Mouse (Mus musculus) cerebellum, postnatal 14 days (tissue): ENCODE measurements at regions not wholly inside any gene's neighbourhood (a gene's known extent, or its start where the extent isn't known, plus 50 kb on each side); places are given as distances from the start of the nearest gene placed in this dataset.
A peak's percentile ranks its signal among the peaks of the same experiment; 100 is the strongest.

Experiments used
- DNase-seq, 2 experiments: peaks; one replicate each; pipeline ENCODE4 v3.0.0; 2021; ENCODE audit warnings: mixed read lengths in 2 of 2

DNA sequence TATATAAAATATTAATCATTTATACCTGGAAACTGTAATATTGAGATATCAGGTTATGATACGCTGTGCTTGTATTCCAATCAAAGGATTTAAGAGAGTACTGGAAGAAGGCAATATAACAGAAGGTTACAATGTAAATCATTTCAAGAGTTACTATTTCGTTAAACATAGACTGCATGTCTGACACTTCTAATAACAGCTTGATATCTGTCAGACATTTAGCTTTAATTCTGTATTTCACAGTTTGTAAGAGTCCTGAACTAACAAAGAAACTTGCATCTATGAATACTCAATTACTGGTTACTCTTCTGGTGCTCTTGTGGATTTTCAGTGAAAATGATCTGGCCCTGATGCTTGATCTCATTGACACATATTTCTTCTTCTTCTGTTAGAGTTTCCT lies 840.6 kb downstream of the Cdh9 start:
- no peak for DNase-seq

DNA sequence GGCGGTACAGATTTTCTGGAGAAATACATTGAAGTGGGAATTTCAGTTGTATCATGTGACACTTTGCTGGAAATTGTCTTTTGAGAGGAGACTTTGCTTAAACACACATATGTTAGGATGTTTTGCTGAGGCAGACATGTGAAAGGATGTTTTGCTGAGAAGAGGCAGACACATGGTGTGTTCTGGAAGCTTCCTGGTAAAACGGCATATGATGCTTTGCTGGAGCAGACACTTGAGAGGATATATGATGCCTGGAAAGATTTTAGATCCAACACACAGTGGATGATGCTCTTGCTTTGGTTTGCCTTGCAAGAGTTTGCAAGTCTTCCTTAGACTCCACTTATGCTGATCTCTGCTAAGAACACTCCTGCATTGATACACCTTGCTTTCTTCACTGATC lies 860.1 kb downstream of the Cdh9 start:
- no peak for DNase-seq

DNA sequence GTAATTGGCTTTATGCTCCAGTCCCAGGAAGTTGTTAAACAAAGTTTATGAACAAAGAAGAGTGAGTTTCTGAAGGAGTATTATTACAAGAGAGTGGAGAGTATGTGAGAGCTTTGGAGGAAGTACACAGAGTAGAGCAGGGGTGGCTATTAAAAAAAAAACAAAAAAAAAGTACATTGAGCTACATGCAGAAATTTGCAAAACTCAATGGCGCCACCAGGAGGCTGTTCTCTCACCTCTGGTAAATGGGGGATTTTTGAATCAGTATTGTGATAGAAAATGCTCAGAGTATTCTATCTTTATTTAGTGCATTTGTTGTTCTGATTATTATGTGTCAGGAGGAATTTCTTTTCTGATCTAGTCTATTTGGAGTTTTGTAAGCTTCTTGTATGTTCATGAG lies 875.8 kb downstream of the Cdh9 start:
- peak in 1 of 2 experiments; percentile 27 for DNase-seq

DNA sequence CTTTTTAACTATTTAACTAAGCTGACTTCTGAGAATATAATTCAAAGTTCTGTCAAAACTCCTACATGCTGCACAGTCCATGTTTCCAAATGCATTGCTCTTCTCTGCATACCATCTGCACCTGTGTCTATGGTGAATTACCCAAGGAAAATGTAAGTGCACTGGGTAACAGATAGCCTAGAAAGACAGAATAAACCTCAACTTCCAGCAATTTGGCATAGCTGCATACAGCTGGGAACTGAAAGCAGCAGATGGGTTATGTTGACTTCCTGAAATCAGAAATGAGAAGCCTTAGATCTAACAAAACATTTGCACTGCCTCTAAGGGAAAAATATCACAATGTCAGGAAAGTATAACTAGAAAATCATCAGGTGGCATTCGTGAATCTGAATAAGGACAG lies 886.4 kb downstream of the Cdh9 start:
- DNase-seq, result no peak

DNA sequence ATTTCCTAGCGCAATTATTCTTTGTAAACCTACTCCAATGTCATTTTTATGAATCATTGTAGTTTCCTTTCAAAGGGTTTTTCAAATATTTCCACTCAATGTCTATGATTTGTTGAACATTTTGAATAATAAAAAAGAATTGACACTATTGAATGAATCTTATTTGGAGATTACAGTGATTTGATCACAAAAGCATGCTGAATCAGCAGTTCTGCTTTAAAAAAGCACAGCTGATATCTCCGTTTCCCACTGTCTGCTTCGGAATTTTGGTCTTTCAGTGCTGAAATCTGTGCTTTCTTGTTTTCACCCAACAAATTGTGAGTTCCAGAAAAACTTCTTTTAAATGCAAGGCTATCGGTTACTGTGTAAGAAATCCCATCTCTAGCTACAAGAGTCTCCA lies 912.7 kb downstream of the Cdh9 start:
- DNase-seq, result no peak
